Mouse (Mus musculus): ENCODE results near the gene Olfr691. TPM values are rescaled to one million over a fixed set of nuclear protein-coding genes. Genes with fewer than 3 reads are reported as not detected.
"Not testable (repeated sequence)": the region's sequence is repeated elsewhere in the genome, so short reads cannot be mapped to it uniquely, and the experiment has no call there.

The Olfr691 gene
- total RNA-seq (2017): not detected in 2 replicates

GRCm38 (mm10) chr7:105342170-105342569 is at the start of gene Olfr691:
Gene Olfr691, minus strand, starts transcription at chr7:105342270.
- no peak for ATAC-seq (replicated peaks in 1 of 2; ENCODE audit: insufficient read depth in 1 of 2, low FRiP score in 2 of 2, low TSS enrichment in 1 of 2, low read depth in 1 of 2, poor library complexity in 2 of 2, severe bottlenecking in 2 of 2)

DNA sequence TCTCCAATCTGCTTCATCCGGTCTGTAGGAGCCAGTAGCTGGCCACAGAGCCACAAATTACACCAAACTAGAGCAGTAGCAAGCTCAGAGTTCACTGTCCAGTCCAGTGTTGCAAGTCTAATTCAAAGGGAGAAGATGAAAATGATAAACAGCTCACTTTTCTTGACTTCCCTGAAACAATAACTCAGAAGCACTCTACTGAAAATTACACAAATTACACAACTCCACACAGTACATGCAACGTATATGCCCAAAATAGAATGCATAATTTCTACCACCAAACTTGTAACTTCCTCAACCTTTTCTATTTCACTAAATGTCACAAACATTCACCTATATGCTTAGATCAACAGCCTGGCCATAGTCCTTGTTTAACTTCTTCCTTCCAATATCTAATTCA is 48.2 kb upstream of the Olfr691 start:
- ATAC-seq (replicated peaks in 1 of 2; ENCODE audit: insufficient read depth in 1 of 2, low FRiP score in 2 of 2, low TSS enrichment in 1 of 2, low read depth in 1 of 2, poor library complexity in 2 of 2, severe bottlenecking in 2 of 2): peak in 1 of 2 experiments; percentile 40; a peak in 1 of 4 replicates

DNA sequence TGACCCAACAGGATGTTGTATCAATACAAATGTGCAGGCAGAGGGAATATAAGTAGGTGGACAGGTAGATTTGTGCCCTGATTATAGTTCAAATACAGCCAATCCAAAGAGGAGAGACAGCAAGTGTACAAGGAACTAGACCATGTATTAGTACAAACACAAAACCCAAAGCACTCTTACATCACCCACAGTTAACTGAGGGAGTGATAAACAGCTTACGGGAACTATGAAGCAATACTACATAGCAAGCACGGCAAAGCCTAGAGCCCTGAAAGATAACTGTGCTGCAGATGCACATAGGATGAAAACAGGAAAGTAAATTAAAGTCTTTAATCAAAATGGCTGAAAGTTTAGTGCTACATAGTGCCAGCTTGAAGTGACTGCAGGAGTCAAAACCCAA is 45.6 kb upstream of the Olfr691 start:
- no peak for ATAC-seq (replicated peaks in 1 of 2; ENCODE audit: insufficient read depth in 1 of 2, low FRiP score in 2 of 2, low TSS enrichment in 1 of 2, low read depth in 1 of 2, poor library complexity in 2 of 2, severe bottlenecking in 2 of 2)

GRCm38 (mm10) chr7:105380329-105380728 is 38.3 kb upstream of the Olfr691 start:
- peak; percentile 19 to 48; a peak in 2 of 4 replicates for ATAC-seq (replicated peaks in 1 of 2; ENCODE audit: insufficient read depth in 1 of 2, low FRiP score in 2 of 2, low TSS enrichment in 1 of 2, low read depth in 1 of 2, poor library complexity in 2 of 2, severe bottlenecking in 2 of 2)

DNA sequence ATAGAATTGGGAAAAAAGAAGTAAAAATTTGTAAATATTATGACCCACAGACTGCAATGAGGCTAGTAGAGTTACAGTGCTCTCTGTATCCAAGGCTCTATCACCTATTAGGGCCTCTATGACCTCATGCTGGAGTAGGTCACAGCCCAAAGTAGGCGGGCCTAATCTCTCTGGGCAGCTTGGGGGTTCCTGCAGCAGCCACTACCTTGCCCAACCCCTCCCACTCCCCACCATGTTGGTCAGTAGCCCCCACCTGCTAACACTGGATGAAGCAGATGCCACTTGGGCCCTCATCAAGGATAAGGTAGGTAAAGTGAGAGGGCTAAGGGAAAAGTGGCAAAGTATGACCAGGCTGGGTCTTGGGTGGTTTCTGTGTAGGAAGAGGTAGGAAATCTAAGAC is 32.8 kb upstream of the Olfr691 start, which contains the start of gene Gm5901:
Gene Gm5901, plus strand, starts transcription at position 173 of the 400 bp plus-strand sequence.
- ATAC-seq (replicated peaks in 1 of 2; ENCODE audit: insufficient read depth in 1 of 2, low FRiP score in 2 of 2, low TSS enrichment in 1 of 2, low read depth in 1 of 2, poor library complexity in 2 of 2, severe bottlenecking in 2 of 2): no peak

GRCm38 (mm10) chr7:105373976-105374375 is 31.9 kb upstream of the Olfr691 start:
- no peak for ATAC-seq (replicated peaks in 1 of 2; ENCODE audit: insufficient read depth in 1 of 2, low FRiP score in 2 of 2, low TSS enrichment in 1 of 2, low read depth in 1 of 2, poor library complexity in 2 of 2, severe bottlenecking in 2 of 2)

DNA sequence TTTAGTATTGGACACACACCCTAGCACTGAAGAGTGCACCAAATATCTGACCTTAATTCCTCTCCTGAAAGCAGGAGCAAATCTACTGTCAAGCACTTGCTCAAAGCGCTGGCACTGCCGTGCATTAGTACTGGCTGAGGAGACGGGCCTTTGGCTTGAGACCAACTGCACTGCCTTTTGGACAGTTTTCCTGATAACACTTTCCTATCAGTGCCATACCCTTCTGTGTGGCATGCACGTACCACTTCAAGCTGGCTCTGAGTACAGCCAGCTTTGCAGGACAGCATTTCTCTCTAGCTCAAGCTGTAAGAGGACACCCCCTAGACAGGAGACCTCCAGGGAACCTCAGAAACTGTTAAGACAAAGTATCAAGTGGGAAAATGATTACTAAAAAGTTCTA is 31.4 kb upstream of the Olfr691 start:
- peak; percentile 21 to 22; a peak in 1 of 4 replicates for ATAC-seq (replicated peaks in 1 of 2; ENCODE audit: insufficient read depth in 1 of 2, low FRiP score in 2 of 2, low TSS enrichment in 1 of 2, low read depth in 1 of 2, poor library complexity in 2 of 2, severe bottlenecking in 2 of 2)

- ATAC-seq (replicated peaks in 1 of 2; ENCODE audit: insufficient read depth in 1 of 2, low FRiP score in 2 of 2, low TSS enrichment in 1 of 2, low read depth in 1 of 2, poor library complexity in 2 of 2, severe bottlenecking in 2 of 2): peak; percentile 90 to 93
Observed at GRCm38 (mm10) chr7:105372912-105373311, 30.8 kb upstream of the Olfr691 start.

- no peak for ATAC-seq (replicated peaks in 1 of 2; ENCODE audit: insufficient read depth in 1 of 2, low FRiP score in 2 of 2, low TSS enrichment in 1 of 2, low read depth in 1 of 2, poor library complexity in 2 of 2, severe bottlenecking in 2 of 2)
Observed at GRCm38 (mm10) chr7:105368521-105368920, 26.5 kb upstream of the Olfr691 start.

- ATAC-seq (replicated peaks in 1 of 2; ENCODE audit: insufficient read depth in 1 of 2, low FRiP score in 2 of 2, low TSS enrichment in 1 of 2, low read depth in 1 of 2, poor library complexity in 2 of 2, severe bottlenecking in 2 of 2): no peak
Observed at GRCm38 (mm10) chr7:105367930-105368329, 25.9 kb upstream of the Olfr691 start, which contains the start of gene Olfr692. Gene Olfr692, plus strand, starts transcription at chr7:105368230.

DNA sequence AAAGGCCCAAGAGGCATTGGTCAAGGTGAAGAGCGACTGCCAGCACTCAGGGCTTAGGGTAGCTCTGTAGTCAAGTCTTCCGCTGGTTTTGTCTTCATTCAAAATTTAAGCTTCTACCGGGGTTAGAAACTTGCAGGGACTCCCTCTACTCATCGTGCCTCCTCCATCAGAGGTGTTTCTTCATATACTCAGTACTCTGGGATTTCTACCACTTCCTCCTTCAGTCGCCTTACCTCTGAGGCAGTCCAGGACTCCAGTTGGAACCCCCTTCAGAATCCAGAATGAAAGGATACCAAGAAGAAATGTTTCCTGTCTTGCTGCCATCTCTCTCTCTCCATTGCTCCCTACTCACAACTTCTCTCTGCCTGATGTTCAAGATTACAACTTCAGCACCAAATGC is 25.2 kb upstream of the Olfr691 start:
- ATAC-seq (replicated peaks in 1 of 2; ENCODE audit: insufficient read depth in 1 of 2, low FRiP score in 2 of 2, low TSS enrichment in 1 of 2, low read depth in 1 of 2, poor library complexity in 2 of 2, severe bottlenecking in 2 of 2): no peak

- no peak for ATAC-seq (replicated peaks in 1 of 2; ENCODE audit: insufficient read depth in 1 of 2, low FRiP score in 2 of 2, low TSS enrichment in 1 of 2, low read depth in 1 of 2, poor library complexity in 2 of 2, severe bottlenecking in 2 of 2)
Observed at GRCm38 (mm10) chr7:105361713-105362112, 19.6 kb upstream of the Olfr691 start.

GRCm38 (mm10) chr7:105356487-105356886 is 14.4 kb upstream of the Olfr691 start:
- not testable (repeated sequence) for ATAC-seq (replicated peaks in 1 of 2; ENCODE audit: insufficient read depth in 1 of 2, low FRiP score in 2 of 2, low TSS enrichment in 1 of 2, low read depth in 1 of 2, poor library complexity in 2 of 2, severe bottlenecking in 2 of 2)

GRCm38 (mm10) chr7:105356064-105356463 is 14.0 kb upstream of the Olfr691 start:
- not testable (repeated sequence) for ATAC-seq (replicated peaks in 1 of 2; ENCODE audit: insufficient read depth in 1 of 2, low FRiP score in 2 of 2, low TSS enrichment in 1 of 2, low read depth in 1 of 2, poor library complexity in 2 of 2, severe bottlenecking in 2 of 2)

- ATAC-seq (replicated peaks in 1 of 2; ENCODE audit: insufficient read depth in 1 of 2, low FRiP score in 2 of 2, low TSS enrichment in 1 of 2, low read depth in 1 of 2, poor library complexity in 2 of 2, severe bottlenecking in 2 of 2): no peak
Observed at GRCm38 (mm10) chr7:105342752-105343151, 682 bp upstream of the Olfr691 start.

DNA sequence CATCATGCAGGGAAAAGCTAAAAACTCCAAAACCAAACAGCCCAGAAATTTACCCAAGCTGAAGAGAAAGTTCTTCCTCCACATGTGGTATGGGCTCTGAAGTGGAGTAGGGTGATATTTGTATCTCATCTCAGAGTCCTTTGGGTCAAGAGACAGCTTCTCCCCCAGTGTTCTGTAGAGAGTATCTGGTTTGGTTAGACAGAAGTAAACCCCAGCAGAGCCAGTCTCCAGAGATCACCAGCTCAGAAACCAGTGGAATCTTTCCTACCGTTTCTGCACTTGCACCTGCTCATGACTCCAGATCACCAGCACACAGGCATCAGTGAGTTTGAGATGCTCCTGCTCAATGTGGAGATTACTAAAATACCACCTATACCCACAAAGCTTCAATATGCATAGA is 8.1 kb downstream of the Olfr691 start, which contains the start of gene Olfr690:
Gene Olfr690, minus strand, starts transcription at position 101 of the 400 bp plus-strand sequence.
- no peak for ATAC-seq (replicated peaks in 1 of 2; ENCODE audit: insufficient read depth in 1 of 2, low FRiP score in 2 of 2, low TSS enrichment in 1 of 2, low read depth in 1 of 2, poor library complexity in 2 of 2, severe bottlenecking in 2 of 2)

GRCm38 (mm10) chr7:105325302-105325701 is 16.8 kb downstream of the Olfr691 start:
- no peak for ATAC-seq (replicated peaks in 1 of 2; ENCODE audit: insufficient read depth in 1 of 2, low FRiP score in 2 of 2, low TSS enrichment in 1 of 2, low read depth in 1 of 2, poor library complexity in 2 of 2, severe bottlenecking in 2 of 2)

GRCm38 (mm10) chr7:105310865-105311264 is 31.2 kb downstream of the Olfr691 start, which contains the start of gene Olfr689:
Gene Olfr689, plus strand, starts transcription at chr7:105311165.
- no peak for ATAC-seq (replicated peaks in 1 of 2; ENCODE audit: insufficient read depth in 1 of 2, low FRiP score in 2 of 2, low TSS enrichment in 1 of 2, low read depth in 1 of 2, poor library complexity in 2 of 2, severe bottlenecking in 2 of 2)

DNA sequence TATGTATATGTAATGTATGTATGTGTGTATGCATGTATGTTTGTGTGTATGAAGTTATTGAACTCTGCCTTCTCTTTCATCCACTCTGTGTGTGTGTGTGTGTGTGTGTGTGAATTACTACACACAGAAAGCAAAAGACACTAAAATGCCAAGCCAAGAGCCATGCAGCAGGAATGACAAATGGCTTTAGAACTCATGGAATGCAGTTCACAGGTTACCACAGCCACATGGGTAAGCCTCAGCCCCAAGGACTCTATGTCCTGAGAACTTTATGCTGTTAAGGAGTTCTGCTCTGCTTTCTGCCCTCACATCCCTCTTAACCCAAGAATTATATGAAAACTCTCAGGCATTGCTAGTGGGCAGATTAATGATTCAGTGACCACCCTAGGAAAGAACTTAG is 52.0 kb downstream of the Olfr691 start:
- ATAC-seq (replicated peaks in 1 of 2; ENCODE audit: insufficient read depth in 1 of 2, low FRiP score in 2 of 2, low TSS enrichment in 1 of 2, low read depth in 1 of 2, poor library complexity in 2 of 2, severe bottlenecking in 2 of 2): no peak

All from hematopoietic stem cell, adult 5-6 weeks (primary cell).